ENCODE assay signal across 8 mouse cellular contexts in the genomic region with DNA sequence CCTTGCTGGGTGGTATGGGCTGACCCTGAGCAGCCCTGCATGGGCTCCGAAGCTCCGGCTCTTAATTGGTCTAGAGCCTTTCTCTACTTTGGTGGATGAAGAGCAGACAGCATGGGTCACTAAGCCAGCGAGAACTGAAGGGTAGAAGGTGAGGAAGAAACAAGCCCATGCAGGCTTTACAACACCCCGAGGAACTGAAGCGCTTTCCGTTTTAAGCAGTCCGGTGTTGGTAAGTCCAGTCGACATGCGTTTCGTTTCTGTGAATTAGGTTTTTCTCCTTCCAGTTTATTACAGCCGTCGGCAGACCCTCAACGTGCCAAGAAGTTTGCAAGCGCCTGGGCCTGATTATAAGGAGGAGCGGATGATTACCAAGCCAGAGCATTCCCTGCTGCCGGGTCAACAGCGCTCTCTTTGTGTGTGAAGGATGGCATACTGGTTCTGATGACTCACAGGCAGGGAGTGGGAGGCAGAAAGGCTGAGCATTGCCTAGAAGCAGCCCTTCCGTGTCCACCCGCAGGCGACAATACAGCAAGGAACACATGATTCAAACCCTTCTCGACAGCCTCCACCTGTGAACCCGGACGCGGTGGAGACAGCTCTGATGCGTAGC. TPM values are rescaled to one million over a fixed set of nuclear protein-coding genes. Genes with fewer than 3 reads are reported as not detected.
DNase-seq lines count a peak whose midpoint lies in the region; ATAC-seq and TF ChIP-seq lines count a peak whose summit lies in the region.

No protein-coding gene starts in this region.

- DNase-seq in embryo, embryonic 10 days (ENCODE audit: low spot score) = peak; percentile 14
- no peak for DNase-seq in embryo, embryonic 11 days
- peak; percentile 51 for DNase-seq in gonadal fat pad, adult 2 months (ENCODE audit: low read depth)
- DNase-seq in left cerebral cortex, postnatal 4 days = peak; percentile 19
- DNase-seq in skeletal muscle tissue, adult 2 months (ENCODE audit: low read depth, low spot score) = peak; percentile 7
- DNase-seq in spleen, postnatal 36 days (ENCODE audit: low spot score in 2 of 2) = no peak
- DNase-seq in midbrain, embryonic 14.5 days = no peak

- H3K27ac ChIP-seq in midbrain, embryonic 14.5 days (replicated peaks; ENCODE audit: low read depth, low read length) = no peak overlapping the region

- no peak for ATAC-seq in midbrain, embryonic 14.5 days (ENCODE audit: low FRiP score, low TSS enrichment)

- WGBS in midbrain, embryonic 14.5 days = 88% methylated on average over 25 of the region's 25 CpGs

- TF ChIP-seq CTCF in E14TG2a.4 (conservative IDR thresholded peaks at IDR 0.05; ENCODE audit: low read length) = no peak

- peak overlapping the region; percentile 2; the same call in 1 of the 2 replicates for H3K4me3 ChIP-seq in E14TG2a.4 (replicated peaks; ENCODE audit: low read length)
- H3K4me3 ChIP-seq in midbrain, embryonic 14.5 days (replicated peaks; ENCODE audit: low read depth, low read length) = no peak overlapping the region

- H3K27me3 ChIP-seq in E14TG2a.4 (ENCODE audit: insufficient read depth, low read length) = peaks cover 26% of the 10 kb centered on the region
- H3K27me3 ChIP-seq in midbrain, embryonic 14.5 days (ENCODE audit: control insufficient read depth, insufficient read depth, low read length) = no peaks in the 10 kb centered on the region

- no peak overlapping the region for H3K9ac ChIP-seq in midbrain, embryonic 14.5 days (replicated peaks; ENCODE audit: low read length)

- no peaks in the 10 kb centered on the region for H3K36me3 ChIP-seq in E14TG2a.4 (ENCODE audit: insufficient read depth, low read length)
- no peaks in the 10 kb centered on the region for H3K36me3 ChIP-seq in midbrain, embryonic 14.5 days (ENCODE audit: control insufficient read depth, insufficient read depth, low read length)

- H3K4me1 ChIP-seq in E14TG2a.4 (replicated peaks; ENCODE audit: low read depth, low read length) = peaks cover 15% of the 10 kb centered on the region
- H3K4me1 ChIP-seq in midbrain, embryonic 14.5 days (ENCODE audit: control insufficient read depth, insufficient read depth, low read length) = no peaks in the 10 kb centered on the region

- intact Hi-C loops in left cerebral cortex, postnatal 4 days (cut with DNase I) = no loop called here

- H3K4me2 ChIP-seq in midbrain, embryonic 14.5 days (ENCODE audit: low read length) = no peak overlapping the region

- no peaks in the 10 kb centered on the region for H3K9me3 ChIP-seq in E14TG2a.4 (ENCODE audit: low read length)
- no peaks in the 10 kb centered on the region for H3K9me3 ChIP-seq in midbrain, embryonic 14.5 days (ENCODE audit: control insufficient read depth, low read length)

RNA-seq across cellular contexts. Expression of a gene that starts 40.3 kb away (rescaled TPM):
- 8.8 and 10.4 TPM in 2 replicates for polyA plus RNA-seq in gonadal fat pad, adult 2 months (2012; rRNA removed)
- total RNA-seq in left cerebral cortex, postnatal 4 days (2021) = 10 to 100 TPM; 53.5 to 61.5 TPM
- 61.4 and 65.1 TPM in 2 replicates for polyA plus RNA-seq in midbrain, embryonic 14.5 days (2014; fragmentation: Nextera tagmentation; extraction: Ambion mirVana)

RNA-seq across cellular contexts. Expression of a gene that starts 40.4 kb away (rescaled TPM):
- 22.9 and 36.6 TPM in 2 replicates for polyA plus RNA-seq in gonadal fat pad, adult 2 months (2012; rRNA removed)
- 100 to 1,000 TPM; 291 to 345 TPM for total RNA-seq in left cerebral cortex, postnatal 4 days (2021)
- 869 and 947 TPM in 2 replicates for polyA plus RNA-seq in midbrain, embryonic 14.5 days (2014; fragmentation: Nextera tagmentation; extraction: Ambion mirVana)

Comparison
In these comparisons a context has a peak if more than half of its experiments do, and no peak if none do; other contexts are left out.
1. DNase-seq: peak in embryo, embryonic 10 days (single experiment), gonadal fat pad, adult 2 months (single experiment), left cerebral cortex, postnatal 4 days (single experiment) and skeletal muscle tissue, adult 2 months (single experiment); none in embryo, embryonic 11 days (single experiment), spleen, postnatal 36 days (0 of 2) and midbrain, embryonic 14.5 days (single experiment).
2. RNA of a gene that starts 40.4 kb away (polyA plus RNA-seq): 869 to 947 TPM in midbrain, embryonic 14.5 days; 22.9 to 36.6 TPM in gonadal fat pad, adult 2 months; every median in the first group is over 10 times any median in the second.